Mouse (Mus musculus): ENCODE measurements around the gene Tspan4. TPM values are rescaled to one million over a fixed set of nuclear protein-coding genes. Genes with fewer than 3 reads are reported as not detected.

Gene Tspan4
- polyA plus RNA-seq, 1 experiment from 2014 or later: 32.6 TPM

DNA sequence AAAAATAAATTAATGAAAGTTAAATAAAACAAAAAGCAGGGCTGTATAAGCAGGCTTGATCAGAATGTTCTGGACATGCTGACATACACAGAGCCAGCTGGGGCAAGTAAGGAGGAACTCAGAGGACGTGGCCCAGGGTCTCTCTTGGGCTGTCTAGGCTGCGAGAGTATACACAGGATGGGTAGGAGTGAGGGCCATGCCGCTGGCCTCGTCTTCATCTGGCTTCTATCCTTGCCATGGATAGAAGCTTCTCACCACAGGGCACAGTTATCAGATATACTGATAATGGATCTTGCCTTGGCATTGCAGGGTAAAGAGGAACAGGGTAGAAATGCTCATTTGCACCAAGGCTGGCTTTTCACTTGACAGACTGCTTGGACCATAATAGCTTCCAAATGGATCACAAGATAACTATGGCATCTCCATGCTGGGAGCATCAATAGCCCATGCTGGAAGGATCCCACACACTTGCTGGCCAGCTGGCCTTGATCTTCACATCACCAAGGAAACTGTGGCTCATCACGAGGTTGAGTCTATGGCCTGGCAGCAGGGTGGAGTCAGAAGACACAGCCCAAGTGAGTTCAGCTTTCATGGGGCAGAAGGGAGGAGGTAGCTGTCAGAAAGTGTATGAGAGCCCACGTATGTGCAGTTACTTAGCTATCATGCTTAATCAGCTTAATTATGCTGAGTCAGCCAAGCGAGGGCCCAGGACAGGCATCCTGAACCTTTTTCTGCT lies 26.9 kb downstream of the Tspan4 start:
- no peak for ATAC-seq (ENCODE audit: low FRiP score, low read depth)
- Histone ChIP-seq H3K27me3 (no peaks in the 10 kb centered on the region), H3K9me3 (no peaks in the 10 kb centered on the region), H3K27ac (replicated peaks) (no peak overlapping the region), H3K4me2 (replicated peaks) (no peak overlapping the region), H3K4me3 (no peak overlapping the region), H3K9ac (replicated peaks) (no peak overlapping the region), H3K36me3 (peaks cover 6% of the 10 kb centered on the region), H3K4me1 (no peaks in the 10 kb centered on the region)
- 84% methylated on average over 7 of the region's 7 CpGs for WGBS

DNA sequence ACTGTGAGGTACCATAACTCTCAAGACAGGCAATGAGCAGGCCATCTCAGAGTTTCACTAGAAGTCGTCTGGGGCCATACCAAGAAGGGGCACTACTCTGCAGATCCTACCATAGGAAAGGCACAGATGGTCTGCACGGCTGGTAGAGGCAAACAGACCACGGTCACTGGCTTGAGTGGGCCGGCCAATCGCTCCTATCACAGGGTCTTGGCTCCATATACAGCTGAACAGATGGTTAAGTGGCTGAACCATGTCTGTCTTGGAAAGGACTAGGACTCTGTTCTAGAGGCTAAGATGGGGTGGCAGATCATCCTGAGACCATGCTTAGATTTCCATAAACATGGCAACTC lies 27.5 kb downstream of the Tspan4 start:
- 96% methylated on average over 5 of the region's 5 CpGs for WGBS
- no peaks in the 10 kb centered on the region for H3K4me1 ChIP-seq
- H3K9ac ChIP-seq (replicated peaks): no peak overlapping the region
- no peak overlapping the region for H3K4me3 ChIP-seq
- no peaks in the 10 kb centered on the region for H3K27me3 ChIP-seq
- H3K27ac ChIP-seq (replicated peaks): no peak overlapping the region
- no peak for ATAC-seq (ENCODE audit: low FRiP score, low read depth)
- H3K9me3 ChIP-seq: no peaks in the 10 kb centered on the region
- H3K36me3 ChIP-seq: peaks cover 6% of the 10 kb centered on the region
- no peak overlapping the region for H3K4me2 ChIP-seq (replicated peaks)

DNA sequence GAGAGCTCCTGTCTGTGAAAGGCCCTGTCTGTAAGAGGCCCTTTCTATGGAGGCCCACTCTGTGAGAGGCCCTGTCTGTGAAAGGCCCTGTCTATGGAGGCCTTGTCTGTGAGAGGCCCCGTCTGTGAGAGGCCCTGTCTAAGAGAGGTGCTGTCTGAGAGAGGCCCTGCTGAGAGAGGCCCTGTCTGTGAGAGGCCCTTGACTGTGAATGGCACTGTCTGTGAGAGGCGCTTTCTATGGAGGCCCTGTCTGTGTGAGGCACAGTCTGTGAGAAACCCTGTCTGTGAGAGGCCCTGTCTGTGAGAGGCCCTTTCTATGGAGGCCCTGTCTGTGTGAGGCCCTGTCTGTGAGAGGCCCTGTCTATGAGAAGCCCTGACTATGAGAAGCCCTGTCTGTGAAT lies 31.2 kb downstream of the Tspan4 start:
- no peaks in the 10 kb centered on the region for H3K9me3 ChIP-seq
- H3K4me1 ChIP-seq: no peaks in the 10 kb centered on the region
- H3K9ac ChIP-seq (replicated peaks): no peak overlapping the region
- H3K4me2 ChIP-seq (replicated peaks): no peak overlapping the region
- no peak overlapping the region for H3K4me3 ChIP-seq
- H3K36me3 ChIP-seq: peaks cover 15% of the 10 kb centered on the region
- ATAC-seq (ENCODE audit: low FRiP score, low read depth): no peak
- 75% methylated on average over 2 of the region's 2 CpGs for WGBS
- H3K27ac ChIP-seq (replicated peaks): no peak overlapping the region
- no peaks in the 10 kb centered on the region for H3K27me3 ChIP-seq

DNA sequence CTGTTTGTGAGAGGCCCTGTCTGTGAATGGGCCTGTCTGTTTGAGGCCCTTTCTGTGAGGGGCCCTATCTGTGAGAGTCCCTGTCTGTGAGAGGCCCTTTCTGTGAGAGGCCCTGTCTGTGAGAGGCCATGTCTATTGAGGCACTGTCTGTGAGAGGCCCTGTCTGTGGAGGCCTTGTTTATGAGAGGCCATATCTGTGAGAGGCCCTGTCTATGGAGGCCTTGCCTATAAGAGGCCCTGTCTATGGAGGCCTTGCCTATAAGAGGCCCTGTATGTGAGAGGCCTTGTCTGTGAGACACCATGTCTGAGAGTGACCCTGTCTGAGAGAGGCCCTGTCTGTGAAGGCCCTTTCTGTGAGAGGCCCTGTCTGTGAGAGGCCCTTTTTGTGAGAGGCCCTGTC lies 33.1 kb downstream of the Tspan4 start:
- Histone ChIP-seq H3K9me3 (no peaks in the 10 kb centered on the region), H3K4me1 (no peaks in the 10 kb centered on the region), H3K9ac (replicated peaks) (no peak overlapping the region), H3K4me3 (no peak overlapping the region), H3K27me3 (no peaks in the 10 kb centered on the region), H3K4me2 (replicated peaks) (no peak overlapping the region), H3K36me3 (peaks cover 25% of the 10 kb centered on the region), H3K27ac (replicated peaks) (peak overlapping the region; percentile 39)
- peak; percentile 38; the same call in 1 of the 2 replicates for ATAC-seq (ENCODE audit: low FRiP score, low read depth)

DNA sequence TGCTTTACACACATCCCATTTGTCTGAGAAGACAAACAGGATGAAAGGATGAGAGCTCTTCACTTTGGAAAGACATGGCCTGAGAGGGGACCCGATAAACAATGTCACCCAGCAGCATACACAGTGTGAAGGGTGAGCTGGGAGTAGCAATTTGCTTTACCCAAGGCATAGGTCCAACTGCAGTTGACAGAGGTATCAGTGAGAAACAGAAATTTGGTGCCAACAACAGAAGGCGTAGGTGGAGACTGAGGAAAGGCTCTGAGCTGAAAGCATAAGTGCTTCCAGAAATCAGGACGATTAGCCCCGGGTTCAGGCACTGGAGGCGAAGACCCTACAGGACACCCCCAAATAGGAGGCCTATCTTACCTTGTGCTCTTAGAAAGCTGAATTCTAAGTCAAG lies 35.2 kb downstream of the Tspan4 start:
- WGBS: 94% methylated on average over 5 of the region's 5 CpGs
- Histone ChIP-seq H3K9me3 (no peaks in the 10 kb centered on the region), H3K27ac (replicated peaks) (no peak overlapping the region), H3K27me3 (no peaks in the 10 kb centered on the region), H3K4me1 (no peaks in the 10 kb centered on the region), H3K4me3 (no peak overlapping the region), H3K4me2 (replicated peaks) (no peak overlapping the region), H3K36me3 (peaks cover 36% of the 10 kb centered on the region), H3K9ac (replicated peaks) (no peak overlapping the region)
- ATAC-seq (ENCODE audit: low FRiP score, low read depth): no peak

DNA sequence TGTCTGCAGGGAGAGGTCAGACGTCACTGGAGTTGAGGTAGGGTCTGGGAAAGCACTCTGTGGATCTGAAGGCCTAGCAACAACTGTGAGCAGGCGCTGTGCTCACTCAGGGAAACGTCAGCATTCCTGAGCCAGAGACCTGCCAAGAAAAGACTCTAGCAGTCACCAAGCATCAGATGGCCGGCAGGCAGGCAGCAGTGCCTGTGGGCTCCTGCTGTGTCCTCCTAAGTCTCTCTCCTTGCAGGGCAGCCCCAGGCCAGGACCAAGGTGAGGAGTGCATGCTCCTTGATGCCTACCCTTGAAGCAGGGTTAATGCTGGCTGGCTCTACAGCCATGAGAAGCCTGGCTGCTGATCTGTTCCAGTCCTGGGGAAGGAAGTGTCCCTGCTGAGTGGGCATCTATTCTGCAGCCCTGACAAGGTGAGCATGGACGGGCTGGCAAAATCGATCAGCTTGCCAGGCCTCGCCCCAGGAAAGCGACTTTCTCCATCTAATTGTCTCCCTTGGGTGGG lies 35.7 kb downstream of the Tspan4 start:
- H3K4me3 ChIP-seq: no peak overlapping the region
- WGBS: 70% methylated on average over 8 of the region's 8 CpGs
- ATAC-seq (ENCODE audit: low FRiP score, low read depth): no peak
- no peaks in the 10 kb centered on the region for H3K4me1 ChIP-seq
- H3K9ac ChIP-seq (replicated peaks): no peak overlapping the region
- H3K4me2 ChIP-seq (replicated peaks): no peak overlapping the region
- H3K27me3 ChIP-seq: no peaks in the 10 kb centered on the region
- H3K9me3 ChIP-seq: no peaks in the 10 kb centered on the region
- no peak overlapping the region for H3K27ac ChIP-seq (replicated peaks)
- H3K36me3 ChIP-seq: peaks cover 41% of the 10 kb centered on the region

DNA sequence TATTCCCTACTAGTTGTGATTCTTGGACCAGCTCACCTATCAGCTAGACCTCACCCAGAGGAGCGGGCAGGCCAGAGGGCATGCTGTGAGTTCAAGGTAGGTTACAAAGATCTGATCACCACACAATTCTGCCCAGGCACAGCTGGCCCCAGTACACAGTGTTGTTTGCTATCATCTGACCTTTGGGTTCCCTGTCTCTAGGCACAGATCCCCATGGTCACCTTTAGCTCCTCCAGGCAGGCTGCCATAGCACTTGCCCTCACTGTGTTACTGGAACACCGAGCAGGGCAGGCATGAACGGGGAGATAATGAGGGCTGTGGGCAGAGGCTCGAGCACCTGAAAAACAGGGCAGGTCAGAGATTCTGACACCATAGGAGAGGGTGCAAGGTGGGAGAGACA lies 42.6 kb downstream of the Tspan4 start:
- no peaks in the 10 kb centered on the region for H3K4me1 ChIP-seq
- no peaks in the 10 kb centered on the region for H3K9me3 ChIP-seq
- 86% methylated on average over 4 of the region's 4 CpGs for WGBS
- ATAC-seq (ENCODE audit: low FRiP score, low read depth): no peak
- H3K27me3 ChIP-seq: no peaks in the 10 kb centered on the region
- H3K36me3 ChIP-seq: peaks cover 39% of the 10 kb centered on the region
- H3K27ac ChIP-seq (replicated peaks): no peak overlapping the region
- no peak overlapping the region for H3K9ac ChIP-seq (replicated peaks)
- no peak overlapping the region for H3K4me2 ChIP-seq (replicated peaks)
- no peak overlapping the region for H3K4me3 ChIP-seq

DNA sequence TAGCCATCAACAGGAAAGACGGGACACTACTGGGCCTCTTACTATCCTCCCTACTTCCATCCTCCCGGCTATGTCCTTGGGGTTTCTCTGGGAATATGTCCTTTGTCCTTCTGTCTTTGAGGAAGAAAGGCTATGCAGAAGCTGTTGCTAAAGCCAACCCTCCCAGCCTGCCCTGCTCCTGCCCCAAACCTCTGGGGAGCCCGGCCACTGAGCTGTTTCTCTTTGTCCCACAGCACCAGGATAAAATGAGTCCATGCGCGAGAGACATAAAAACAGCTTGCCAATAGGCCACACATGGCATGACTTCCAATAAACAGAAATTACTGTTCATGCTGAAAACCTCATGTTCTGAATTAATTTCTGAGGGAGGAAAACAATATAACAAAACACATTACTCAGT lies 43.3 kb downstream of the Tspan4 start:
- H3K4me1 ChIP-seq: no peaks in the 10 kb centered on the region
- H3K9ac ChIP-seq (replicated peaks): no peak overlapping the region
- H3K27me3 ChIP-seq: no peaks in the 10 kb centered on the region
- 82% methylated on average over 5 of the region's 5 CpGs for WGBS
- ATAC-seq (ENCODE audit: low FRiP score, low read depth): no peak
- H3K4me3 ChIP-seq: no peak overlapping the region
- peaks cover 36% of the 10 kb centered on the region for H3K36me3 ChIP-seq
- no peak overlapping the region for H3K27ac ChIP-seq (replicated peaks)
- no peak overlapping the region for H3K4me2 ChIP-seq (replicated peaks)
- no peaks in the 10 kb centered on the region for H3K9me3 ChIP-seq

DNA sequence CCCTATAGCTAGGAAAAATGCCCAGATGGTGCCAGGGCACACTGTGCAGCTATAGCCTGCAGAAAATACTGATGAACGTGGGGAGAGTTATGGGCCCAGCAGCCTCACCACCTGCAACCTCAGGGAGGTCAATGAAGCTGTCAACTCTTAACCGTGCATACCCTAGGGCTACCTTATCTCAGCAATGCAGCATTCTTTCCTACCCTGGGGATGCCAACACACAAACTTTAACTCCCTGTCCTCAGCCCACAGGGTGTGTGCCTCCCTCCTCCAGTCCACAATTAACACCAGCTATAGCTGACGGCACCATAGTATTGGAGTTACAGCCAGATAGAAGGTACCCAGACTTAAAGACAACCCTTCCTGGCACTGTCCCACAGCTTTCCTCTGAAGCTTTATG lies 43.9 kb downstream of the Tspan4 start:
- Histone ChIP-seq H3K36me3 (peaks cover 30% of the 10 kb centered on the region), H3K4me2 (replicated peaks) (no peak overlapping the region), H3K9me3 (no peaks in the 10 kb centered on the region), H3K9ac (replicated peaks) (no peak overlapping the region), H3K4me3 (no peak overlapping the region), H3K4me1 (no peaks in the 10 kb centered on the region), H3K27ac (replicated peaks) (no peak overlapping the region), H3K27me3 (no peaks in the 10 kb centered on the region)
- WGBS: 87% methylated on average over 3 of the region's 3 CpGs
- ATAC-seq (ENCODE audit: low FRiP score, low read depth): no peak

DNA sequence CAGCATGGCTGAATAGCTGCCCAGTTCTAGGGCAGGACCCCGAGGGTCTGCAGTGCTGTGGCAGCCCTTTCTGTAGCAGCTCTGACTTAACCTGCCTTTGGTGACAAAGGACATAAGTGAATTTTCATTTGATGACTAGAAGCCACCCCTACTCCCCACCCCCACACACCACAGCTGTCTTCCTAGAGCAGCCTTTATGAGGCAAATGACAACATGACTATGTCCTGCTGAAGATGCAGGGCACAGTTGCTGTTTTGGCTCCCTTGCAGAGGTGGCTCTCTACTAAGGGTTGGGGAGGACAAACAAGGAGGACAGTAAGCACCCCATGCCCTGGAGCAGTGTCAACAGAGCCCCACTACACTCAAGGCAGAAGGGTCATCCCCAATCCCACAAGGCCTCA lies 44.8 kb downstream of the Tspan4 start:
- ATAC-seq (ENCODE audit: low FRiP score, low read depth): no peak
- no peak overlapping the region for H3K9ac ChIP-seq (replicated peaks)
- H3K36me3 ChIP-seq: peaks cover 30% of the 10 kb centered on the region
- H3K4me2 ChIP-seq (replicated peaks): no peak overlapping the region
- no peaks in the 10 kb centered on the region for H3K9me3 ChIP-seq
- H3K4me3 ChIP-seq: no peak overlapping the region
- H3K27me3 ChIP-seq: no peaks in the 10 kb centered on the region
- H3K27ac ChIP-seq (replicated peaks): no peak overlapping the region
- H3K4me1 ChIP-seq: no peaks in the 10 kb centered on the region
- 90% methylated on average over 1 of the region's 1 CpGs for WGBS

DNA sequence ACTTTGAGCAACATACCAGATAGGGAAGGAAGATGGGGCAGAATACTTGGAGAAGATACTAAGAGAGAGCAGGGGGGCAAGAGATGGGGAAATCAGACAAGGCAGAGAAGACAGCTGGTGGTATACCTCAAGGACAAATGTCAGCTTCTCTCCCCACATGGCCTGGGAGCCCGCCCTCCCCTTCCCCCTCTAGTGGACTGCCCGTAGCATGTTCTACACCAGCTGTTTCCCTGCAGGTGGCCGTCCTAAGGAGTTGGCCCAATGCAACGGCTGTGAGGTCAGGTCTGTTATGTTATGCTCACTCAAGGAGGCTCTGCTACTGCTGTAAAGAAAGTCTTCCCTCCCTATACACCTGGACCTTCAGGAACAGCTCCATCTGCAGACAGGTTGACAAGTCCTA lies 48.0 kb downstream of the Tspan4 start:
- ATAC-seq (ENCODE audit: low FRiP score, low read depth): no peak
- Histone ChIP-seq H3K9me3 (no peaks in the 10 kb centered on the region), H3K4me2 (replicated peaks) (no peak overlapping the region), H3K27me3 (no peaks in the 10 kb centered on the region), H3K4me3 (no peak overlapping the region), H3K9ac (replicated peaks) (no peak overlapping the region; the same call in 1 of the 2 replicates), H3K27ac (replicated peaks) (no peak overlapping the region), H3K36me3 (peaks cover 27% of the 10 kb centered on the region), H3K4me1 (no peaks in the 10 kb centered on the region)
- WGBS: 54% methylated on average over 4 of the region's 4 CpGs

DNA sequence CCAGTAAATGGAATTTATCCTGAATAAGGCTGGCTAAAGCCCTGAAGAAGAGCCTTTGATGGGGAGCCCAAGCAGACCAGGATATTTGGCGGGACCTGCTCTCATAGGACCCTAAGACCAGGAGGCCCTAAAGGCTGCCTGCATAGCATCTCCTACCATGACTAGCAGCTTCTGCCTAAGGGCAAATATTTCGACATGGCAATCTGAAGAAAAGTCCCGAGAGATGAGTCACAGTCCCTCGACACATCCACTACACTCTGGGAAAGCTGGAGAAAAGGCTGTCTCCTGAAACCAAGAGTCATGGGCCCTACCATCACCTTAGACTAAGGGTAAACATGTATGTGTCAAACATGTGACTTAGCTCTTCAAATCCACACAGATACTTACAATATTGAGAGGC lies 49.2 kb downstream of the Tspan4 start:
- peaks cover 39% of the 10 kb centered on the region for H3K36me3 ChIP-seq
- 90% methylated on average over 4 of the region's 4 CpGs for WGBS
- H3K4me3 ChIP-seq: no peak overlapping the region
- no peaks in the 10 kb centered on the region for H3K4me1 ChIP-seq
- no peaks in the 10 kb centered on the region for H3K9me3 ChIP-seq
- H3K9ac ChIP-seq (replicated peaks): no peak overlapping the region
- no peak overlapping the region for H3K27ac ChIP-seq (replicated peaks)
- no peak for ATAC-seq (ENCODE audit: low FRiP score, low read depth)
- no peaks in the 10 kb centered on the region for H3K27me3 ChIP-seq
- no peak overlapping the region for H3K4me2 ChIP-seq (replicated peaks)

Data from midbrain, embryonic 12.5 days (tissue).